Mouse (Mus musculus): Measurements from ENCODE around the gene Ptprcap.

The Ptprcap gene

DNA sequence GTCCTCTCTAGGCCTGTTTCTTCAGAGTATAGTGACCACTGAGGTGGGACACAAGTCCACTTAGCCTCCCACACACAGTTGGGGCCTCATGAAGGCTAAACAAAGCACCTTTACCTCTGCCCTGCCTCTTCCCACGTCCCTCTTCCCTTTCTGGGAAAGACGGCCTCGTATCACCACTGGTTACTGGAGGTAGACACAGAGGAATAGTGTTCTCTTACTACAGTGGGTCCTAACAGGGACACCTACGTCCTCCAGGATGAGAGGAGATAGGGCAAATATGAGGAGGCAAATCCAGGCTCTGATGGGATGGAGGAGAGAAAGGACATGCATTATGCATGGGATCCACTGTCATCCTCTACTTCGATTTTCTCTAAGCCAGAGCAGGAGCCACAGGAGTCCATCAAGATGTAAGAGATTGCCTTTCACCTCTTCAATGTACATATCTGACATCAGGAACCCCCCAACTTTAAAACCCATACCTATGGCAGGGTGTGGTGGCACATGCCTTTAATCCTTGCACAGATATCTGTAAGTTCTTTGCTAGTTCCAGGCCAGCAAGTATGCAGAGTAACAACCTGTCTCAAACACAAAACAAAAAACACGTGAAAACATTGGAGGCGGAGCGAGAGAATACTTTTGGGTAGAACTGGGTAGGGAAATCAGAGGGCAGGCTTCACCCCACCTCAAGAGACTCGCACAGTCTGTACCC lies 5.5 kb upstream of the Ptprcap start:
- no peak for DNase-seq

DNA sequence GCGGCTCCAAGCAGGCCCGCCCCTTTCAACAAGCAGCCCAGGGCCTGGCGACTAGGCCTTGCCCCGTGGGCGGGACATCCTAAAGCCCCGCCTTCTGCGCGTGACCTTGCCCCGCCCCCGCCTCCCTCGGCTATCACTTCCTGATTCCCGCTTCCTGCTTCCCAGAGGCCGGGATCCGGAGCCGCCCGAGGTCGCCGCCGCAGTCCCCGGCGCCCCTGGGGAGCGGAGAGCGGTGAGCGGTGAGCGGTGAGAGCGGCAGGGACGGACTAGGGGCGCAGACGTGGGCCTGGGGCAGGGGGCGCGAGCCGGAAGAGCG lies 5.0 kb upstream of the Ptprcap start, which contains the start of gene Coro1b:
Gene Coro1b, plus strand, starts transcription at position 129 of the 316 bp plus-strand sequence.
- peak; percentile 98 to 99 for DNase-seq

DNA sequence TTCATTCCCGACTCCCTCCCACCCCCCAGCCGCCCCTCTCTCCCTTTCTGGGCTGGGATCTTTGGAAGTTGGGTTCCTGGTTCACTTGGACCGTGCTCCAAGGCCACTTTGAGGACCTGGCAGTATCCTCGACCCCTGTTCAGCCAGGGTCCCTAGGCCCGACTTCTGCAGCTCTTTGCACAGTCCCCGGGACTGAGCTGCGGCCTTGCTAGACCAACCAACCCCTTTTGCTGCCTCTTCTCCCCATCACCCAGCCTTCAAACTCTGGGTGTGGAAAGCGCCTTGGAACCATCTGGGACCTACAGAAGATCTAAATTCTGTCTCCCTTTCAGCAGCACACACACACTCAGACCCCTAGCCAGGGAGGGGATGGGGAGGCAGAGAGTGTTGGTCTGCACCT lies 4.6 kb upstream of the Ptprcap start:
- peak in 1 of 2 experiments; percentile 34 for DNase-seq

DNA sequence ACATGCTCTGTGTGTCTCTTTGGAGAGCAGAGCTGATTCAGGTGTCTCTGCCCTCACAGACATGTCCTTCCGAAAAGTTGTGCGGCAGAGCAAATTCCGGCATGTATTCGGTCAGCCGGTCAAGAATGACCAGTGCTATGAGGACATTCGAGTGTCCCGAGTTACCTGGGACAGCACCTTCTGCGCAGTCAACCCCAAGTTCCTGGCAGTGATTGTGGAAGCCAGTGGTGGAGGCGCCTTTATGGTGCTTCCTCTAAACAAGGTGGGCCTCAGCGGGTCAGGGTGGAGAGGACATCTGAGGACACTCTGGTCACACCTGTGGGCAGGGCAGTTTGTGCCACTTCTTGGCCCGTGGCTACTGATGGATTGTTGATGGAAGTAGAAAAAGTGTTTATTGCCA lies 4.1 kb upstream of the Ptprcap start:
- no peak for DNase-seq

DNA sequence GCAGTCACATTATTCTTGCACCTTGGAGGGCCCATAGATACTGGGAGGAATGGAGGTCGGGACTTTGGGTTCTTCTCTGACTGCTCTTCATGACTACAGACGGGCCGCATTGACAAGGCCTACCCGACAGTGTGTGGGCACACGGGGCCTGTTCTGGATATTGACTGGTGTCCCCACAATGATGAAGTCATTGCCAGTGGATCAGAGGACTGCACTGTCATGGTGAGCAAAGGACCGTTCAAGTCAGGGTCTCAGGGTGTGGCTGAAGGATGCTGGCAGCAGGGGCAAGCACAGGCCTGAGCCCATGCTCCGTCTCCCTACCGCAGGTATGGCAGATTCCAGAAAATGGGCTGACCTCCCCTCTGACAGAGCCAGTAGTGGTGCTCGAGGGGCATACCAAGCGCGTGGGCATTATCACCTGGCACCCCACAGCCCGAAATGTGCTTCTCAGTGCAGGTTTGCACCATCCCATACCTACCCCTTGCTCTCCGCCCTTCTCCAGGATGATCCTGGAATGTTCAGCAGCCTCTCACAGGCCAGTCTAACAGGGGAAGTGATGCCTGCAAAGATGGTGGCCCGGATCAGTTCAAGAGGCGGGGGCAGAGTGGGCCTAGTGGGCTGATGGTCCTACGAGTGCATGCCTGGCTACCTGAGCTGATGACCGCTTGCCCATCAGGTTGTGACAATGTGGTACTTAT lies 3.5 kb upstream of the Ptprcap start:
- DNase-seq, result no peak

DNA sequence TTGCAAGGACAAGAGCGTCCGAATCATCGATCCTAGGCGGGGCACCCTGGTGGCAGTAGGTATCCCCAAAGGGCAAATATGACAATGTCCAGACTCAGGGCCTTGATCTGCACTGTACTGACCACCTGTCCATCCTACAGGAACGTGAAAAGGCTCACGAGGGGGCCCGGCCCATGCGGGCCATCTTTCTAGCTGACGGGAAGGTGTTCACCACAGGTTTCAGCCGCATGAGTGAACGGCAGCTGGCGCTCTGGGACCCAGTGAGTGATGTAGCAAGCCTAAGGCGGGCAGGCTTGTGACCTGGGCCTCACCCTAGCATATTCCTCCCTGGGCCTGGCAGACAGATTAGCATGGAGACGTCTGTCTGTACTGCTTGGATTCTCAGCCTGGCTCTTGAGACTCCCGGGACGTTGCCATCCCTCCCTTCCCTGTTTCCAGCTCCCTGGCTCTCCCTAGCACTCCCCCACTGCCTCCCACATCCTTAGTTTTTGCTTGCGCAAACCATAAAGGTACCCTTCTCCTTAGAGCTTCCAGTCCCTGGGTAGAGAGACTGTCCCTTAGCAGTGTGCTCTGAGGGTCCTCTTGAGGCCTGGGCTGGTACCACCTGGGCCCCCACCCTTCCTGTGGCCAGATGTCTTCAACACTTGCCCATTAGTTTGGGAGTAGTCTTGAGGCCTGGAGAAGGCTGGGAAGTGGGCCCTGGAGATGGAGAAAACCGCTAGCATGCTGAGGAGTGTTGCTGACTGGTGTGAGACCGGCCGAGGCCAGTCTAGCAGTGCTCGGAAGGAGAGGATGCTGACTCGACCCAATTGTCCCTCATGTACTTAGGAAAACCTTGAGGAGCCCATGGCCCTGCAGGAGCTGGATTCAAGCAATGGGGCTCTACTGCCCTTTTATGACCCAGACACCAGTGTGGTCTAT lies 2.6 kb upstream of the Ptprcap start:
- no peak for DNase-seq

DNA sequence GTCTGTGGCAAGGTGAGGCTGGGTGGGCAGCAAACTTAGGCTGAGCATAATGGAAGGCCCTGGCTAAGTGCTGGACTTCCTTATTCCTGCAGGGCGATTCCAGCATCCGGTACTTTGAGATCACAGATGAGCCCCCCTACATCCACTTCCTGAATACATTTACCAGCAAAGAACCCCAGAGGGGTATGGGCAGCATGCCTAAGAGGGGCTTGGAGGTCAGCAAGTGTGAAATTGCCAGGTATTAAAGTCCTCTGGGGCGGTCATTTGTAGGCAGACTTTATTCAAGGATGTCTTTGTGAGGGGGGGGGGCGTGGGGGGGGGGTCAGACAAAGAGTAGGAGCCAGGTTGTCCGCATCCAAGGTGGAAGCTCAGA lies 1.9 kb upstream of the Ptprcap start:
- DNase-seq, result no peak

DNA sequence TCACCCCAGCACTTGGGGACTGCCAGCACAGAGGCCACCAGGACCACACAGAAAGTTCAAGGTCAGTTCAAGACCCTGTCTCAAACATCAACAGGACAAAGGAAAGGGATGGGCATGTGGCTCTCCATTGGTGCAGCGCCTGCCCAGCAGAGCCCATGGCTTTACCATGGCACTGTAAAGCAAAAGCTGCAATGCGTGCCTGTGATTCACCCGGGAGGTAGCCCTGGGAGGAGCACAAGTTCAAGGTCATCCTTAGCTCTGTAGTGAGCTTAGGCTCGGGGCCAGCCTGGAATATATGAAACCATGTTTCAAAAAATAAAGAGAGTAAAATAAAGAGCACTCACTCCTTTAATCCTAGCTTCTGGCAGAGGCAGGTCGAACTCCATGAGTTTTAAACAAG lies 1.5 kb upstream of the Ptprcap start:
- DNase-seq, result no peak

DNA sequence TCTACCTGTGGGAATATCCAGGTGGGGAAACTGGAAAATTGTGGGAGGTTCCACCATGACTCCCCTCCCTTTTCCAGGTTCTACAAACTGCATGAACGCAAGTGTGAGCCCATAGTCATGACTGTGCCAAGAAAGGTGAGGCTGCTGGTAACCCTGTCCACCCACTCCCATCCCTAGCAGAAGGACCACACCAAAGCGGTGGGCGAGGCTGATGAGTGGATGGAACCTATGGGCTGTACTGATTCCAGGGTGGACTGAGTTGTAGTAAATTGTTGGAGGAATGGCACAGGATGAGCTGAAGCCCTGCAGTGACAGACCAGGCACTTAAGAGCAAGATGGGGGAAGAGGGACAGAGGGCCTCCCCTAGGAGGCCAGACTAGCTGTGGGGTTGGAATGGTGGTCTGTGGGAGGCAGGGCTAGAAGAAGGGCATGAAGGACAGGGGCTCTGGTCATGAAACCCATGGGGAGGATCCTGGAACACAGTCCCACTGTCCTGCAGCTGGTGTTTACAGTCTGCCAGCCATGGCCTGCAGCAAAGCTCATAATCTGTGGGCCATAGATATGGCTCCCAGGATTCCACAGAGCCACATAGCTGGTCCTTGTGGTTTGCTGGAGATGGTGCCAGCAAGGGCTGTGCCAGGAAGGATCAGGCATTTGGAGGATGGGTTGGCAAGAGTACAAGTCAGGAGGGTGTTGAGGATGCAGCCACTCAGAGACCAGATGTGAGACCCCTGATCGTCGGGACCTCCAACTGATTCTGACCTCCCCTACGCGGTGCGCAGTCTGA lies 766 bp upstream of the Ptprcap start:
- no peak for DNase-seq

DNA sequence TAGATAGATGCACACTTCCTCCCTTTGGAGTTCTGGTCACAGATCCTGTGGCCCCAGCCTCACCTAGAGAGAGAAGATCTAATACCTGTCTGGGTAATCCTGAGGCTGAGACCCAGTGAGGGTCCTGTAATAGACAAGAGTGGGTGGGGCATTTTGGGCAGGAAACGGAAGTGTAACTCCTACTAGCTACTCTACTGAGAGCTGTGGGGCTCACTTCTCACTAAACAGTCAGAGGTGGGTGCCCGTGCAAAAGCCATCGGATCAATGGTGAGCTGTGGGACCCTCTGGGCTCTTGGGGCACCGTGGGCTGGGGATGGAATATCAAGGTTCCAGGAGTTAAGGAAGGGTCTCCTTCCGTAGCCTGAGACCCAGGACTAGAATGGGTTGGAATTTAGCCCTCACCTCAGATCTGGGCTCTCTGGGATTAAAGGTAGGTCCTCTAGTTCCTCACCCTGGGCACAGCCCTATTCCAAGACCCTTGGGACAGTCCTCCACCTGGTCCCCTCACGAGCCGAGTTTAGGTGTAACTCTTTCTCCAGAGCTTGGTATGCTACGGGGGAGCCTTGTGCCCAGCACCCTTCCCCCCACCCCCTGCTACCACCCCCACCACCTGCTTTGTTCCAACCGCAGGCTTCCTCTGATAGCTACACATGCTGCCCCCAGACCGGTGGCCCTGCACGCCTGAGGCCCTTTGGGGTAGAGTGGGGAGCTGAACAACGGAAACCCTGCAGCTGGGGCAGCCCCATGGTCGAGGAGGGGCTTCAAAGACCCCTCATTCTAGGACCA lies 1.2 kb downstream of the Ptprcap start:
- no peak for DNase-seq

DNA sequence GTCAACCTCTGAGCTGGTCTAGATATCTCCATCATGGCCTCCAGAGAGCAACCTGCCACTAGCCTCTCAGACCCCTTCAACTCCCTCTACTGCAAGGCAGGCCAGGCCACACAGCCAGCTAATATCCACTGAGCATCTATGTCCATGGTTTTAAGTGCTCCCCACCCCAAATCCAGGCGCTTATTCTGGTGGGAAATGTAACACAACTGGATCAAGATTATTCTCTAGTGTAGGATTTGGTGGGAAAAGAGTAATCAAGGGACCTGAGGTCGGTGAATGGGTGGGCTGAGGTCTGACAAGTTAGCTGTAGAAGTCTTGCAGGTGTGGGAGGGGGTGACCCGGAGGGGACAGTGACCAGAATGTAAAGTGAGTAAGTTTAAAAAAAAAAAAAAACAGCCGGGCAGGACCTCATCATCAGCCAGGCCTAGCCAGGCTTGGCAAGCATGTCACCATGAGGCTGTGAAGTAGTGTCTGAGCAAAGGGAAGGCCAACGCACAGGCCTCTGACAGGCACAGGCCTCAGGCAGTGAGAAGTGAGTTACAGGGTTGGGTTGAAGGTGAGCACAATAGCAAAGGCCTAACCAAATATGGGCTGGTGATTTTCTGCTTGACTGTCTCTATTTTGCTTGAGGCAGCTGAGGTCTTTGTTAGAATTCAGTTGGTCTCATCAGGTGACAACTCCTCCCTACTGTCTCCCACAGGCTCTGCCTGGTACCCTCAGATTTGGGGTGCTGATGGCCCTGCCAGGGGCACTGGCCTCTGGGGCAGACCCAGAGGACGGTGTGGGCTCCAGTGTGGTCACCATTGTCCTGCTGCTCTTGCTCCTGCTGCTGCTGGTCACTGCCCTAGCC lies 2.0 kb downstream of the Ptprcap start:
- DNase-seq, result no peak

DNA sequence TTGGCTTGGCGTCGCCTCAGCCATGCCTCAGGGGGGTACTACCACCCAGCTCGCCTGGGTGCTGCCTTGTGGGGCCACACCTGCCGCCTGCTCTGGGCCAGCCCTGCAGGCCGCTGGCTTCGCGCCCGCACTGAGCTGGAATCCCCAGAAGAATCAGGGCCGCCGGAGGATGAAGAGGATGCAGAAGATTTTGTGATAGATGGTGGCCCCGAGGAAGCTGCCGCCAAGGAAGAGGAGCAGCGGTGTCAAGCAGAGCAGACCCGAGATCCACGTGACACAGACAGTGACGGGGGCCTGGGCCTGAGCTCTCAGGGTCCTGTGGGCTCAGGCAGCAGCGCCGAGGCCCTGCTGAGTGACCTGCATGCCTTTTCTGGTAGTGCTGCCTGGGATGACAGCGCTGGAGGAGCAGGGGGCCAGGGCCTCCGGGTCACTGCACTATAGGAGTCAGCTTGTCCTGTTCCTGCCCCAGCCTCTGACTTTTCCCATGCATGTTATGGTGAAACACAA lies 2.7 kb downstream of the Ptprcap start:
- no peak for DNase-seq

DNA sequence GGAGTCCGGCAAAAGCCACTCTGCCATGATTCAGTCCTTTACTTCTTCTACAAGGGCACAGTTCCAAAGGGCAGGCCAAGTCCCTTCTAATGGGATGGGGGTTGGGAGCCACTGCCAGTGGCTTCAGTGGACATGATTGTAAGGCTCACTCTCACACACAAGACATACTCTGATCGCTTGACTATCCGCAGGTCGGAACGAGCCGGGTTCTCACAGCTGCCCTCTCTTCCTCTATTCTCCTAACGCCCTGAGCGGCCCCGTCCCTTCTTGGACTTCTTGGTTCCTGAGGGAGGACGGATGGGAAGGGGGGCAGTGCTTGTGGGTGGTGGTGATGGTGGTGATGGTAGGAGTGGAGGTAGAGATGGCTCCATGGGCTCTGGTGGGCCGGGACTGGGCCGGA lies 3.4 kb downstream of the Ptprcap start:
- no peak for DNase-seq

DNA sequence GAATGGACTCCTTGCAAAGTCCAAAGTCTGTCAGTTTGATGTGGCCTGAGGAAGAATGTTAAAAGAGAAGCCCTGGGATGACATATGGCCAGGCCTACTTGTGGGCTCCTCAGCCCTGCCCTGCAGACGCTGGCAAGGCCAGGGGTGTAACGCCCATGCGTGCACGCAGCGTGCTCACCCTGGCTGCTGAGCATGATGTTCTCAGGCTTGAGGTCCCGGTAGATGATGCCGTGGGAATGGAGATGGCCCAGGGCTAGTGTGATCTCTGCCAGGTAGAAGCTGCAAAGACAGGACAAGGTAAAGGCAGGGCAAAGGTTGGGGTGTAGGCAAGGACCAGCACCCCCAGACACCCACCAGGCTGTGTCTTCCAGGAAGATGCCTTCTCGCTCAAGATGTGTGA lies 5.6 kb downstream of the Ptprcap start:
- no peak for DNase-seq

DNA sequence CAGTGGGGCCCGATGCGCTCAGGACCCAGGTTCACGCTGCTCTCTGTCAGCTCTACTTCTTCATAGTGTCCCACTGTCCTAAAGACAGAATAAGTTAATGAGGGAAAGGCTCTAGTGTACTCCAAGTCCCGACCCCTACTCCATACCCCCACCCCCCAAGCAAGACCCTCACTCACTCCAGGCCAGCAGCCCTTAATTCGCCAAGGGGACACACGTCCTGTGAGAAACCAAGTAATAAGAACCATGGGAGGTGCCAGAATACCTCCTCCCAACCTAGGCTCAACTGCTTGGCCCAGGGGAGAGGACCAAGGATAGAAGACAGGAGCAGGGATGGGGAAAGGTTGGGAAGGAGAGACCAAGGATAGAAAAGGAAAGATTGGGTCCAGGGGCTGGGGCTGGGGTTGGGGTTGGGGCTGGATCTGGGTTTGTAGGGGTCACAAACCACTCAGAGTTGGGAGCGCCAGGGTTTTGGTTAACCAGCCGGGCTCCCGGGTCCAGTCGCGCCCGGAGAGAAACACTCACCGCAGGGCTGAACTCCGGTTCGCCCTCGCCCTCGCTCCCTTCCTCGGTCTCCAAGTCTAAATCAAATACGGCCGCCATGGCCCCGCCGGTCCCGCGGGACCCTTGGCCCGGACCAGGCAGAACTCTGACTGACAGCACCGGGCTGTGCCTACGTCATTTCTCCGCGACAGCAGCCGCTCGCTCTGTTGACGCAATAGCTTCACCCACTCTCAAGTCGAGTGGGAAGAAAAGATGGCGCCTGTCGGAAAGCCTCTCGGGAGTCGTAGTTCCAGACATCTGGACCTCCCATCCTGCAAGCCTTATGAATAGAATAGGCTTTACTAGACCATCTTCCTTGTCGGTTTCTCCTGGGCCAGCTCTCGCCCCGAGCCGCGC lies 9.5 kb downstream of the Ptprcap start, which contains the start of gene Rps6kb2:
Gene Rps6kb2, minus strand, starts transcription at position 709 of the 897 bp plus-strand sequence.
- peak; percentile 98 to 99 for DNase-seq

DNA sequence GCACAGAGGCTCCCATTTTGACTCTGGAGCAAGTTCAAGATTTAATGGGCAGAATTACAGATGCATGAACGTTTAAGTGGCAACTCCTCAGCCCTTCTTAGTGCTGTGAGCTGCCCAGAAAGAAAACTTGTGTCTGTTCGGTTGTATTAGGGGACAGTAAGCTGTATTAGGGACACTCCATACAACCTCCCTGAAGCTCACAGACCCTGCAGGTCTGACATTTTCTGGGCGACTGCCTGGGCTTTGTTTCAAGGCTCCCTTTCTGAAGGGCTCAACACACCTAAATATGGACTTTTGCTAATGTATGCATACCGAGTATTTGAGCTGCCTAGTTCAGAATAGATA lies 10.1 kb downstream of the Ptprcap start:
- no peak for DNase-seq

DNA sequence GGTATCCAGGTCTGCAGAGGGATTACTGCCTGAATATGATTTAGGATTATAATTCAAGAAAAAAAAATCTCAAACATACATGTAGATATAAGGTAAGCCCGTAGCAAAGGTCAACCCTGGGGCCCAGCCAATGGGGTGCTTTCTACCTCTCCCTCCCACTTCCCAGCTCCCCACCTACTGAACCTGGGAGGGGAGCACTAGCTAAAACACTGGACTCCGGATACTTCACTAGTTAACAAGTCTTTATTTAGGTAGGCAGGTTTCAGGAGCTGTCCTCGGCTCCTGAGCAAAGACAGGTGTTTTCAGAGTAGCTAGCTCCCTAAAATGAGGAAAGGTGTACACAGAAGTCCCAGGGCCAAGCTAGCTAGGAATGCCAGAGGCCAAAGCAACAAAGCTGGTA lies 10.7 kb downstream of the Ptprcap start:
- DNase-seq, result no peak

DNA sequence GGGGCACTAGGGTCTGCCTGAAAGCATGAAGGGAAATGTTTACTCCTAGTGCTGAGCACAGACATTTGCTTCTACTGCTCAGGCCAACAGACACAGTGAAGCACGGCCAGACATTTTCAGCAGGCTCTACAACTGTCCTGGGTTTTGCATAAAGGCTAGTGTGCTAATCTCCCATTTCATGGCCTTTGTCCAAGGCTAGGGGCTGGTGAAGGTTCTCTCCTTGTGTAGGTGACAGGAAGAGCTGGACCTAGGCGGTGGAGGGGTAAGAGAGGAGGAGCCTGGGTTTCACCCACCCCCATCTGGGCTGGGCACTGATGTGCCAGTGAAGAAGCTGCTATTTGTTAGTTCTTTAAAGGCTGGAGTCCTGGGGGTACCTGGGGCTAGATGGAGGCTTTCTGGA lies 11.3 kb downstream of the Ptprcap start:
- no peak for DNase-seq

DNA sequence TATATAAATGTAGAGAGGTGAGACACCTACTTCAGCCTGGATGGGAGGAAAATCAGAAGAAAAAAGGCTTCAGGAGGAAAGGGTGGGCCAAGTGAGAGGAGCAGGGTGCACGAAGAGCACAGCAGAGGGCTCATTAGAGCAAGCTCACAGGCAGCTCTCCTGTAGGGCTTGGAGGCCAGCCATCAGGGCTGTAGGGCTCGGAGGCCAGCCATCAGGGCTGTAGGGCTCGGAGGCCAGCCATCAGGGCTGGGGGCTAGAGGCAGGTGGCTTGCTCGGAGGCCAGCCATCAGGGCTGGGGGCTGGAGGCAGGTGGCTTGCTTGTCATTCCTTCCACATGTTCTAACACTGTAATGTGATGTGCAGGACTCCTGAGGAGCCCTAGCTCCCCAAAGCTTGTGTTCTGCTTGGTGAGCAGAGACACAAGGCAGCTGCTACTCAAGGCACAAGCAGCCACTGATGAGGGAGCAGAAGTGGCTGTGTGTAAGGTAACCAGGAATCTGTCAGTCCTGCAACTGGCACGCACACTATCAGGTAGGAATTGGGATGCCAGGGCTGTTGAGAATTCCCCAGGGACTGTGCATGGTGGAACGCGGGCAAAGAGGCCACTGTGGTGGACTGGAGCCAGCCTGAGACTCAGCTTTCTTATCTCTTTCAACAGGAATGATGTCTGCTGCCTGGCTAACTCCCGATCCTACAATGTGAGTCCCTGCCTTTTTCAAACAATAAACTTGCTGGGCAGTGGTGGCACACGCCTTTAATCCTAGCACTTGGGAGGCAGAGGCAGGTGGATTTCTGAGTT lies 13.5 kb downstream of the Ptprcap start:
- DNase-seq, result no peak

All from kidney, postnatal 36 days (tissue).